Mouse (Mus musculus) kidney, embryonic 16.5 days (tissue): ENCODE results near the gene Dhx58. TPM values are rescaled to one million over a fixed set of nuclear protein-coding genes. Genes with fewer than 3 reads are reported as not detected.
A peak's percentile ranks its signal among the peaks of the same experiment; 100 is the strongest.
"Not testable (repeated sequence)": the region's sequence is repeated elsewhere in the genome, so short reads cannot be mapped to it uniquely, and the experiment has no call there.

Experiments used
- ATAC-seq: fragments of 200-750 bp; cut with Nextera tagmentation; 2 replicates; pipeline ENCODE4 v1.8.0; 2017; ENCODE audit warnings: moderate TSS enrichment; ENCODE audit not compliant: low FRiP score, low TSS enrichment
- H3K27ac ChIP-seq: fragments of 300-500 bp; sonication (generic); 2 replicates; pipeline ENCODE4 v1.5.1; 2014; ENCODE audit warnings: low read length
- H3K27me3 ChIP-seq: fragments of 300-500 bp; sonication (generic); 2 replicates; pipeline ENCODE4 v1.6.1; 2014; ENCODE audit warnings: low read length, control low read depth, mixed read lengths; ENCODE audit not compliant: insufficient read depth
- H3K36me3 ChIP-seq: fragments of 300-500 bp; sonication (generic); 2 replicates; pipeline ENCODE4 v1.6.1; 2014; ENCODE audit warnings: low read length, control low read depth, mixed read lengths; ENCODE audit not compliant: insufficient read depth
- H3K4me1 ChIP-seq: fragments of 300-500 bp; sonication (generic); 2 replicates; pipeline ENCODE4 v1.6.1; 2014; ENCODE audit warnings: low read length, control low read depth, mixed read lengths; ENCODE audit not compliant: insufficient read depth
- H3K4me2 ChIP-seq: fragments of 300-500 bp; sonication (generic); replicated peaks from 2 replicates; pipeline ENCODE4 v1.6.1; 2014; ENCODE audit warnings: low read depth, low read length
- H3K4me3 ChIP-seq: fragments of 300-500 bp; sonication (generic); 2 replicates; pipeline ENCODE4 v1.5.1; 2014; ENCODE audit warnings: mild to moderate bottlenecking, low read length
- H3K9ac ChIP-seq: fragments of 300-500 bp; sonication (generic); replicated peaks from 2 replicates; pipeline ENCODE4 v1.6.1; 2014; ENCODE audit warnings: low read length
- H3K9me3 ChIP-seq: fragments of 300-500 bp; sonication (generic); 2 replicates; pipeline ENCODE4 v1.6.1; 2016; ENCODE audit warnings: low read length, control low read depth
- WGBS: fragments of 180-500 bp; shearing (Covaris S2); extraction: QIAGEN DNeasy Blood & Tissue Kit; methylation state at CpG from one replicate; pipeline ENCODE4 v1.1.7; 2014; 5-methylcytosine and 5-hydroxymethylcytosine counted together
- polyA plus RNA-seq: library from polyadenylated mRNA; unstranded; fragments of >200 nt; fragmentation: Nextera tagmentation; extraction: Ambion mirVana; gene quantifications from 2 replicates; pipeline ENCODE4 v1.2.1, GENCODE M21; 2015

The Dhx58 gene
- polyA plus RNA-seq, 1 experiment from 2014 or later, result 3.2 TPM

GRCm38 (mm10) chr11:100659806-100660205 lies 44.3 kb downstream of the Dhx58 start:
- Histone ChIP-seq H3K9me3 (no peaks in the 10 kb centered on the region), H3K4me2 (no peak overlapping the region)
- WGBS, result 31% methylated on average over 10 of the region's 10 CpGs

GRCm38 (mm10) chr11:100656458-100656857 lies 47.6 kb downstream of the Dhx58 start:
- Histone ChIP-seq H3K27ac (no peak overlapping the region), H3K4me3 (no peak overlapping the region), H3K9ac (0 out of 2 replicates have a peak overlapping the region, but pooled peaks have one; percentile 8), H3K4me2 (no peak overlapping the region), H3K4me1 (peaks cover 21% of the 10 kb centered on the region; the same call in 1 of the 2 replicates), H3K36me3 (no peaks in the 10 kb centered on the region), H3K9me3 (no peaks in the 10 kb centered on the region), H3K27me3 (peaks cover 2% of the 10 kb centered on the region)
- 14% methylated on average over 6 of the region's 6 CpGs for WGBS
- peak; percentile 58; the same call in 1 of the 2 replicates for ATAC-seq

More at GRCm38 (mm10) chr11:100659806-100660205, 44.3 kb downstream of the Dhx58 start:
- Histone ChIP-seq H3K27ac (no peak overlapping the region), H3K36me3 (no peaks in the 10 kb centered on the region), H3K27me3 (no peaks in the 10 kb centered on the region), H3K4me3 (no peak overlapping the region), H3K9ac (no peak overlapping the region), H3K4me1 (peaks cover 11% of the 10 kb centered on the region; the same call in 1 of the 2 replicates)
- ATAC-seq, result no peak

- WGBS, result 48% methylated on average over 2 of the region's 3 CpGs
- H3K36me3 ChIP-seq, H3K27ac ChIP-seq, H3K9me3 ChIP-seq, H3K9ac ChIP-seq, H3K4me2 ChIP-seq, H3K4me3 ChIP-seq, ATAC-seq: not testable (repeated sequence)
- Histone ChIP-seq H3K4me1 (peaks cover 22% of the 10 kb centered on the region; the same call in 1 of the 2 replicates), H3K27me3 (peaks cover 10% of the 10 kb centered on the region)
Measured at GRCm38 (mm10) chr11:100655589-100655988, 48.5 kb downstream of the Dhx58 start.

GRCm38 (mm10) chr11:100651748-100652147 lies 52.3 kb downstream of the Dhx58 start:
- no peak overlapping the region for H3K4me3 ChIP-seq
- H3K4me2 ChIP-seq, result no peak overlapping the region
- WGBS, result 16% methylated on average over 3 of the region's 3 CpGs
- peaks cover 19% of the 10 kb centered on the region; the same call in 1 of the 2 replicates for H3K4me1 ChIP-seq
- no peak for ATAC-seq
- H3K9ac ChIP-seq, result no peak overlapping the region
- H3K36me3 ChIP-seq, result no peaks in the 10 kb centered on the region
- peaks cover 20% of the 10 kb centered on the region for H3K27me3 ChIP-seq
- no peaks in the 10 kb centered on the region for H3K9me3 ChIP-seq
- no peak overlapping the region for H3K27ac ChIP-seq

- no peaks in the 10 kb centered on the region for H3K9me3 ChIP-seq
- peaks cover 15% of the 10 kb centered on the region; the same call in 1 of the 2 replicates for H3K4me1 ChIP-seq
- no peak overlapping the region for H3K4me3 ChIP-seq
- ATAC-seq, result no peak
- H3K27me3 ChIP-seq, result peaks cover 20% of the 10 kb centered on the region
- H3K27ac ChIP-seq, result no peak overlapping the region
- WGBS, result 14% methylated on average over 6 of the region's 8 CpGs
- 0 out of 2 replicates have a peak overlapping the region, but pooled peaks have one; percentile 8 for H3K9ac ChIP-seq
- no peaks in the 10 kb centered on the region for H3K36me3 ChIP-seq
- H3K4me2 ChIP-seq, result no peak overlapping the region
Measured at GRCm38 (mm10) chr11:100651205-100651604, 52.9 kb downstream of the Dhx58 start.

GRCm38 (mm10) chr11:100648405-100648804 lies 55.7 kb downstream of the Dhx58 start:
- Histone ChIP-seq H3K4me2 (no peak overlapping the region), H3K27ac (no peak overlapping the region), H3K9ac (no peak overlapping the region), H3K36me3 (no peaks in the 10 kb centered on the region), H3K4me1 (0 out of 2 replicates have a peak, but pooled peaks cover 5% of the 10 kb centered on the region), H3K4me3 (no peak overlapping the region), H3K9me3 (no peaks in the 10 kb centered on the region), H3K27me3 (peaks cover 22% of the 10 kb centered on the region)
- 85% methylated on average over 8 of the region's 8 CpGs for WGBS
- ATAC-seq, result no peak

- Histone ChIP-seq H3K27me3 (peaks cover 18% of the 10 kb centered on the region), H3K9ac (no peak overlapping the region), H3K36me3 (no peaks in the 10 kb centered on the region), H3K27ac (no peak overlapping the region), H3K4me3 (no peak overlapping the region), H3K4me1 (no peaks in the 10 kb centered on the region), H3K4me2 (no peak overlapping the region), H3K9me3 (no peaks in the 10 kb centered on the region)
- 15% methylated on average over 1 of the region's 1 CpGs for WGBS
- ATAC-seq, result no peak
Measured at GRCm38 (mm10) chr11:100646265-100646664, 57.8 kb downstream of the Dhx58 start.

Other genes starting within 250 kb of the Dhx58 start
- gene Klhl11, start 231.5 kb downstream of the Dhx58 start, polyA plus RNA-seq, result 8.4 and 10.1 TPM in 2 replicates
- 173 and 179 TPM in 2 replicates for gene Acly, start 176.3 kb downstream of the Dhx58 start, polyA plus RNA-seq
- gene Ttc25, start 158.7 kb downstream of the Dhx58 start, polyA plus RNA-seq, result 1.0 and 1.1 TPM in 2 replicates
- 30.1 and 33.6 TPM in 2 replicates for gene Cnp, start 129.4 kb downstream of the Dhx58 start, polyA plus RNA-seq
- gene Nkiras2, start 85.0 kb downstream of the Dhx58 start, polyA plus RNA-seq, result 72.8 and 74.8 TPM in 2 replicates
- gene Dnajc7, start 84.1 kb downstream of the Dhx58 start, polyA plus RNA-seq, result 235 and 267 TPM in 2 replicates
- 0.32 and 0.69 TPM in 2 replicates for gene Zfp385c, start 11.8 kb downstream of the Dhx58 start, polyA plus RNA-seq
- gene Kat2a, start 8.2 kb upstream of the Dhx58 start, polyA plus RNA-seq, result 62.4 and 63.7 TPM in 2 replicates
- gene Hspb9, start 9.6 kb upstream of the Dhx58 start, polyA plus RNA-seq, result 0.33 TPM in 1 of 2 replicates, not detected in the other
- 41.9 and 47.1 TPM in 2 replicates for gene Rab5c, start 33.9 kb upstream of the Dhx58 start, polyA plus RNA-seq
- gene Kcnh4, start 55.7 kb upstream of the Dhx58 start, polyA plus RNA-seq, result not detected in 2 replicates
- gene Hcrt, start 58.7 kb upstream of the Dhx58 start, polyA plus RNA-seq, result not detected in 2 replicates
- 8.4 and 8.9 TPM in 2 replicates for gene Ghdc, start 66.7 kb upstream of the Dhx58 start, polyA plus RNA-seq
- gene Stat5b, start 146.5 kb upstream of the Dhx58 start, polyA plus RNA-seq, result 18.7 and 22.5 TPM in 2 replicates
- 3.7 and 4.5 TPM in 2 replicates for gene Stat5a, start 155.1 kb upstream of the Dhx58 start, polyA plus RNA-seq
- gene Stat3, start 235.3 kb upstream of the Dhx58 start, polyA plus RNA-seq, result 47.9 and 54.4 TPM in 2 replicates